Mouse (Mus musculus): Measurements from ENCODE around the gene Magea10. TPM values are rescaled to one million over a fixed set of nuclear protein-coding genes. Genes with fewer than 3 reads are reported as not detected.

Gene Magea10
- not detected in 2 replicates for polyA plus RNA-seq (2015; fragmentation: Nextera tagmentation; extraction: Ambion mirVana)

DNA sequence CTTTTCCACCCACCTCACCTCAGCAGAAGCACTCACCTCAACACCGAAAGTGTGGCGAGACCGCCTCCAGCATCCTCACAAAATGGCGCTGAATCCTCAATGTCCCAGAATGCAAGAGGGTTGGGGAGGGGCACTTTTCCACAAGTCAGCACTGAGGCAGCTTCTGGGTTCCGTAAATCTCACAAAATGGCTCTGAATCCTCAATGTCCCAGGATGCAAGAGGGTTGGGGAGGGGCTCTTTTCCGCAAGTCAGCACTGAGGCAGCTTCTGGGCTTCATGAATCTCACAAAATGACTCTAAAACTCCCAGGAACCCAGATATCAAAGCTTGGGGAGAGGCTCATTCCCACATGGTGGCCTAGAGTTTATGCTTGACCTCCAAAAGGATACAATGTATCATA, at the start of gene Magea10:
TSS of gene Magea10 (minus strand) at position 101 of the 400 bp plus-strand sequence.

Other genes starting within 250 kb of the Magea10 start
- gene Magea4, start 164.8 kb downstream of the Magea10 start, polyA plus RNA-seq (2015; fragmentation: Nextera tagmentation; extraction: Ambion mirVana) = not detected in 2 replicates
- gene Gabre, start 112.1 kb downstream of the Magea10 start, polyA plus RNA-seq (2015; fragmentation: Nextera tagmentation; extraction: Ambion mirVana) = 3.5 and 4.1 TPM in 2 replicates